Mouse (Mus musculus) 416B (cell line): ENCODE results near the gene Vmn1r2.
"Not testable (repeated sequence)": the region's sequence is repeated elsewhere in the genome, so short reads cannot be mapped to it uniquely, and the experiment has no call there.

Experiments
- DNase-seq: peaks from one replicate; pipeline ENCODE4 v3.0.0; 2011; ENCODE audit warnings: low read depth

Gene Vmn1r2

DNA sequence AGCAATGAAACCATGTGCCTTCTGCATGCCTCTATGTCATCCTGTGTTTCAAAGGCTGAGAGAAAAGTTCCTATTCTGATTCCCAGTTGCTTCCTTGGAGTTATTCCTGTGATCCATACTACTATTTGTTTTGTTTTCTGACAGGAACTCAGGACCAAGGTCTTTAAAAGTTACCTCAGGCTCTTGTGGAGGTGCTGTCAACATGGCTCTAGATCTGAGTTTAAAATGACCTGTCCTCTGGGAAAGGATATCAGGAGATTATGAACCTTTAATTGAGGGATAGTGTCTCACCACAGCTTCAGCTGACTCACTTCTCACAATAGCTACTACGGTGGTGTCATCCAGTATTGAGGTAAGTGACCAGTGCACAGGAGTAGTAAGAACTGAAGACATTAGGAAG lies at the start of gene Vmn1r2:
TSS of gene Vmn1r2 (plus strand) at position 301 of the 400 bp plus-strand sequence.
- DNase-seq: not testable (repeated sequence)

GRCm38 (mm10) chr4:3147926-3148325 lies 19.2 kb upstream of the Vmn1r2 start:
- DNase-seq: not testable (repeated sequence)

GRCm38 (mm10) chr4:3153320-3153719 lies 13.8 kb upstream of the Vmn1r2 start:
- not testable (repeated sequence) for DNase-seq

DNA sequence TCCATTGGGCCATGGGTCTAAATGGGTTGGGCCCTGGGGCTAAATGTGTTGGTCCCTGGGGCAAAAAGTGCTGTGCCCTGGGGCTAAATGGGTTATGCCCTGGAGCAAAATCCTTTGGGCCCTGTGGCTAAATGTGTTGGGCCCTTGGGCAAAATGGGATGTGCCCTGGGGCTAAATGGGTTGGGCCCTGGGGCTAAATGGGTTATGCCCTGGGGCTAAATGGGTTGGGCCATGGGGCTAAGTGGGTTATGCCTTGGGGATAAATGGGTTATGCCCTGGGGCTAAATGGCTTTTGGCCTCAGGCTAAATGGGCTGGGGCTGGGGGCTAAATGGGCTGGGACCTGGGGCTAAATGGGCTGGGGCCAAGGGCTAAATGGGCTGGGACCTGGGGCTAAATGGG lies 2.7 kb upstream of the Vmn1r2 start:
- DNase-seq: not testable (repeated sequence)

- DNase-seq: peak; percentile 2
Measured at GRCm38 (mm10) chr4:3165046-3165445, 2.1 kb upstream of the Vmn1r2 start.

GRCm38 (mm10) chr4:3174586-3174985 lies 7.5 kb downstream of the Vmn1r2 start:
- DNase-seq: not testable (repeated sequence)

- DNase-seq: not testable (repeated sequence)
Measured at GRCm38 (mm10) chr4:3175756-3176155, 8.6 kb downstream of the Vmn1r2 start.

DNA sequence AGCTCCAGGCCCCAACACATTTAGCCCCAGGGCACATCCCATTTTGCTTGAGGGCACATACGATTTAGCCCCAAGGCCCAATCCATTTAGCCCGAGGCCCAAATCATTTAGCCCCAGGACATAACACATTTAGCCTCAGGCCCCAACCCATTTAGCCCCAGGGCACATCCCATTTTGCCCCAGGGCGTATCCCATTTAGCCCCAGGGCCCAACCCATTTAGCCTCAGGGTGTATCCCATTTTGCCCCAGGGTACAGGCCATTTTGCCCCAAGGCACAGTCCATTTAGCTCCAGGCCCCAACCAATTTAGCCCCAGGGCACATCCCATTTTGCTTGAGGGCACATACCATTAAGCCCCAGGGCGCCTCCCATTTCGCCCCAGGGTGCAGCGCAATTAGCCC lies 9.1 kb downstream of the Vmn1r2 start:
- not testable (repeated sequence) for DNase-seq

DNA sequence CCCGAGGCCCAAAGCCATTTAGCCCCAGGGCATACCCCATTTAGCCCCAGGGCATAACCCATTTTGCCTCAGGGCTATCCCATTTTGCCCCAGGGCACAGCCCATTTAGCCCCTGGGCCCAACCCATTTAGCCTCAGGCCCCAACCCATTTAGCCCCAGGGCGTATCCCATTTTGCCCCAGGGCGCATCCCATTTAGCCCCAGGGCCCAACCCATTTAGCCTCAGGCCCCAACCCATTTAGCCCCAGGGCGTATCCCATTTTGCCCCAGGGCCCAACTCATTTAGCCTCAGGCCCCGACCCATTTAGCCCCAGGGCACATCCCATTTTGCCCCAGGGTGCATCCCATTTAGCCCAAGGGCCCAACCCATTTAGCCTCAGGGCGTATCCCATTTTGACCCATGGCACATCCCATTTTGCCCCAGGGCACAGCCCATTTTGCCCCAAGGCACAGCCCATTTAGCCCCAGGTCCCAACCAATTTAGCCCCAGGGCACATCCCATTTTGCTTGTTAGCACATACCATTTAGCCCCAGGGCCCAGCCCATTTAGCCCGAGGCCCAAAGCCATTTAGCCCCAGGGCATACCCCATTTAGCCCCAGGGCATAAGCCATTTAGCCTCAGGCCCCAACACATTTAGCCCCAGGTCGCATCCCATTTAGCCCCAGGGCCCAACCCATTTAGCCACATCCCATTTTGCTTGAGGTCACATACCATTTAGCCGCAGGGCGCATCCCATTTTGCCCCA lies 9.8 kb downstream of the Vmn1r2 start:
- not testable (repeated sequence) for DNase-seq

DNA sequence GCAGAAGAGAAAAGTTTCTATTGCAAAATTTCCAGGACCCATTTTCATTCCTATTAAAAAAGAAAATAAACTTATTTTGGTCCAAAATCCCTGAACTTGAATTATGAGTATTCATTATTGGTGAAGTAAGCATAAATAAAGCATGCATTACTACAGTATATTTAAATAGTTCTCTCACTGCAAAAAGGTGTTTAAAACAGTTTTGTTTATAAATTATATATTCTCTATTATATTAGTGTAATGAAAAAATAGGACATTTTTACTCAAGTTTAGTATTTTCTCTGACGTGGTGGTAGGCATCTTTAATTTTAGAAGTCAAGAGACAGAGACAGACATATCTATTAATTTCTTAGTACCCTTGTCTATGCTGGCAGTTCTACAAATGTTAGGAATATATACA lies 18.1 kb downstream of the Vmn1r2 start, which contains the start of gene Vmn1r3:
TSS of gene Vmn1r3 (minus strand) at position 101 of the 400 bp plus-strand sequence.
- DNase-seq: not testable (repeated sequence)

- peak; percentile 37 for DNase-seq
Measured at GRCm38 (mm10) chr4:3209643-3210217, 42.6 kb downstream of the Vmn1r2 start.

DNA sequence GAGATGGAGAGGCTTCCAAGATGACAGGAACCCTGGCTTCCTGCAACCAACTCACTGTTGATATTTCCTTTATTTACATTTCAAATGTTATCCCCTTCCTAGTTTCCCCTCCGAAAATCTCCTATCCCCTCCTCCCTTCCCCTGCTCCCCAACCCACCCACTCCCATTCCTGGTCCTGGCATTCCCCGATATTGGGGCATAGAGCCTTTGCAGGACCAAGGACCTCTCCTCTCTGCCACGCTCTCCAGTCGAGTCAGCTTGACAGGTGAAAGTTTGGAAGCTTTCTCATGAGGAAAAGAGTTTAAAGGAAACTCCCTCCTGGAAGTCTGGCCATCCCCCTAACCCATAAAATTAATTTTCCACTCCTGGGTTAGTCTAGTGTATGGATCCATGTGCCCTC lies 46.2 kb downstream of the Vmn1r2 start:
- not testable (repeated sequence) for DNase-seq

- DNase-seq: not testable (repeated sequence)
Measured at GRCm38 (mm10) chr4:3216382-3216781, 49.3 kb downstream of the Vmn1r2 start.
